Mouse (Mus musculus) kidney, adult 2 months (tissue): ENCODE data around the gene Mterf1a.
"Not testable (repeated sequence)": the region's sequence is repeated elsewhere in the genome, so short reads cannot be mapped to it uniquely, and the experiment has no call there.

Experiments used
- CTCF ChIP-seq: fragments of 200-500 bp; conservative IDR thresholded peaks from 2 replicates; pipeline ENCODE4 v1.5.1; 2011; ENCODE audit warnings: low read depth, mild to moderate bottlenecking, control low read depth, low read length, moderate library complexity, mixed read lengths; ENCODE audit not compliant: insufficient read depth, insufficient read length
- POLR2A ChIP-seq: fragments of 200-500 bp; IDR thresholded peaks from one replicate; pipeline ENCODE4 v1.6.1; 2011; ENCODE audit warnings: low read depth, low read length, control low read depth

DNA sequence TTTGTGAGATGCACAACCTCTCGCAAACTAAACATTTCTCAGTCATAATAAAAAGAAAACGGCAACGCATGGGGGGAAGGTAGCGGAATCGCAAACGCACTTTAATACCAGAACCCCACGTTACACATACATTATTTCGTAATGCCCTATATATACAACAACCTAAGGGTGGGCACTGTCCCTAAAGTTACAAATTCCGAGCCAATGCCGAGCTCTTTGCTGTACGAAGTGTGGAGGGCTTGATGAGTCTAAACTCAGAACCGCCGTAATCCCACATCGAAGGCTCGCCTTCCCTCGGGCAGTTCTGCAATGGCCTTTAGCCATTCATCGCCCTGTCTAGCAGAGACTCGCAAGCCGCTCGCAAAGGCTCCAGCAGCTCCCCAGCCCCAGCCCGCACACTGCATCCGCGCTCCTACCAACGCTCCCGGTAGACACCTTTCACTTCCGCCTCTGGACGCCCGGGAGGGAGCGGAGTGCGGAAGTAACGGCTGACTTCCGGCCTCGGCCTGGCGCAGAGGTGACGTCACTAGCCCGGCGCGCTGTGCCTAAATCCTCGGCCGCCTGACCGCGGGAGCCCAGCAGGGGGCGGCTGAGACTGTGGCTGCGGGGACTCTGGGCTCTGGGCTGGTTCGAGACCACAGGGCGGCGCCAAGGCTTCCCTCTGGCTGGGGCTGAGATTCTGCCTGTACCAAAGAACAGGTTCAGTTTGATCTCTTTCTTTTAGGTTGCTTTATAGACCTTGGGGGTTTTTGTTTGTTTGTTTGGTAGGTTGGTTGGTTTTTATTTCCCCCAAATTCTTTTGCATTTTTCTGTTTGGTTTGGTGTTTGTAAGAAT, at the start of gene Mterf1a:
- TF ChIP-seq CTCF, POLR2A: not testable (repeated sequence)
